Mouse (Mus musculus): ENCODE measurements at regions not wholly inside any gene's neighbourhood (a gene's known extent, or its start where the extent isn't known, plus 50 kb on each side); places are given as distances from the start of the nearest gene placed in this dataset.

DNA sequence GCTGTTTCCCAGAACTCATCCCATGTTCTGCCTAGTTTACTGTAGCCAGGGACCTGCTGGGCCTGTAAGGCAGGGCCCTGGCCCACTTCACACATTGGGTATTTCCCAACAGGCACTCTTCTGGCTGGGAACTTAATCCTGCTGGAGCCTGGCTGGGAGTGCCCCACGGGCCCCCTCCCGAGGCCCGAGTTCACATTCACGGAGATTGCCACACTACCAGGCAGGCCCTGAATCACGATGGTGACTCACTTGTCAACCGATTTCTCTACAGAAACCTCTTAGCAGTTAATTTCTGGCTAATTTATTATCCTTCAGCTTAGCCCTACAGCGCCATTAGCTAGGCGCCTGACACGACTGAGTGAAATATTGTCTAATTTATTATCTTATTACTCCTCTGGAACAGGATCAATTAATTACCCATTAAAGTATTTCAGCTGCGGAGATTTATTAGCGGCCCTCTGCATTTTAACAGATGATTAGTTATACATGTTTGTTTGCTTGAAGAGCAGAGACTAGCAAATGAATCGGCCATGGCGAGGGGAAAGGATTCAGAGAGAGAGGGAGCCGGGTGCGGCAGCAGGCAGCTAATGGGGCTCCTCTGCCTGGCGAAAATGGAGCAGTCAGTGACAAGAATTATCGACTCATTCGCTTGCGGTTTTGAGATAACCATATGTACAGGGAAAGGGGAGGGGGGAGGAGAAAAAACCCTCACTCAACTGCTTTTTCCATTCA is 229.7 kb upstream of the Zfp703 start:
- peak; percentile 67; the same call in 1 of the 2 replicates for TF ChIP-seq EP300 (IDR thresholded peaks at IDR 0.05; ENCODE audit: low read depth)
- TF ChIP-seq CTCF (IDR thresholded peaks at IDR 0.05; ENCODE audit: low read depth): no peak
